Mouse (Mus musculus): ENCODE measurements around the gene Klf8. TPM values are rescaled to one million over a fixed set of nuclear protein-coding genes. Genes with fewer than 3 reads are reported as not detected.
"Not testable (repeated sequence)": the region's sequence is repeated elsewhere in the genome, so short reads cannot be mapped to it uniquely, and the experiment has no call there.

The Klf8 gene
- under 1 TPM; 0.17 to 0.19 TPM for total RNA-seq (2021)

GRCm38 (mm10) chrX:153237304-153237919 is at the start of gene Klf8:
TSS of gene Klf8 (plus strand) at chrX:153237466.
- intact Hi-C loops (cut with DNase I), result no loop called here
- peak in 1 of 2 experiments; percentile 1 for DNase-seq

- DNase-seq; intact Hi-C loops (cut with DNase I): not testable (repeated sequence)
Measured at GRCm38 (mm10) chrX:153199185-153199584, 38.1 kb upstream of the Klf8 start.

GRCm38 (mm10) chrX:153211101-153211500 is 26.2 kb upstream of the Klf8 start:
- intact Hi-C loops (cut with DNase I), result no loop called here
- no peak for DNase-seq

- intact Hi-C loops (cut with DNase I), result no loop called here
Measured at GRCm38 (mm10) chrX:153231240-153231639, 6.0 kb upstream of the Klf8 start.

GRCm38 (mm10) chrX:153233255-153233654 is 4.0 kb upstream of the Klf8 start:
- DNase-seq, result no peak
- intact Hi-C loops (cut with DNase I), result no loop called here

More at GRCm38 (mm10) chrX:153231240-153231639, 6.0 kb upstream of the Klf8 start:
- no peak for DNase-seq

- DNase-seq, result peak in 1 of 2 experiments; percentile 1
- intact Hi-C loops (cut with DNase I), result no loop called here
Measured at GRCm38 (mm10) chrX:153237920-153238504, 746 bp downstream of the Klf8 start.

GRCm38 (mm10) chrX:153254256-153254655 is 17.0 kb downstream of the Klf8 start:
- intact Hi-C loops (cut with DNase I), result no loop called here
- no peak for DNase-seq

- intact Hi-C loops (cut with DNase I), result no loop called here
- DNase-seq, result no peak
Measured at GRCm38 (mm10) chrX:153255504-153255903, 18.2 kb downstream of the Klf8 start.

- no peak for DNase-seq
- intact Hi-C loops (cut with DNase I), result no loop called here
Measured at GRCm38 (mm10) chrX:153282185-153282584, 44.9 kb downstream of the Klf8 start.

- intact Hi-C loops (cut with DNase I), result no loop called here
Measured at GRCm38 (mm10) chrX:153311356-153311755, 74.1 kb downstream of the Klf8 start.

GRCm38 (mm10) chrX:153323105-153323504 is 85.8 kb downstream of the Klf8 start:
- intact Hi-C loops (cut with DNase I), result no loop called here
- DNase-seq, result no peak

More at GRCm38 (mm10) chrX:153311356-153311755, 74.1 kb downstream of the Klf8 start:
- no peak for DNase-seq

GRCm38 (mm10) chrX:153334140-153334539 is 96.9 kb downstream of the Klf8 start:
- DNase-seq; intact Hi-C loops (cut with DNase I): not testable (repeated sequence)

GRCm38 (mm10) chrX:153359331-153360215 is 122.3 kb downstream of the Klf8 start:
- intact Hi-C loops (cut with DNase I), result loop anchor here (10.0 kb wide), 1 partner anchor 355 kb away; the partner anchor contains the start of gene Usp51
- DNase-seq, result peak; percentile 4 to 33

GRCm38 (mm10) chrX:153360216-153360590 is 122.9 kb downstream of the Klf8 start:
- intact Hi-C loops (cut with DNase I), result loop anchor here (10.0 kb wide), 1 partner anchor 355 kb away; the partner anchor contains the start of gene Usp51
- peak in 1 of 2 experiments; percentile 1 for DNase-seq

- DNase-seq, result no peak
- intact Hi-C loops (cut with DNase I), result loop anchor here (10.0 kb wide), 1 partner anchor 356 kb away; the partner anchor contains the start of gene Usp51
Measured at GRCm38 (mm10) chrX:153360666-153361269, 123.5 kb downstream of the Klf8 start.

- DNase-seq, result peak; percentile 30 to 31
- intact Hi-C loops (cut with DNase I), result loop anchor here (1.0 to 10.0 kb wide), 3 partner anchors 211 to 439 kb away; partner anchors contain the start of gene Usp51
Measured at GRCm38 (mm10) chrX:153366754-153367153, 129.5 kb downstream of the Klf8 start.

- DNase-seq, result no peak
- intact Hi-C loops (cut with DNase I), result loop anchor here (5.0 to 10.0 kb wide), 2 partner anchors 365 to 442 kb away; partner anchors contain the start of gene Usp51
Measured at GRCm38 (mm10) chrX:153369780-153370179, 132.5 kb downstream of the Klf8 start.

GRCm38 (mm10) chrX:153375105-153375504 is 137.8 kb downstream of the Klf8 start:
- DNase-seq, result no peak
- intact Hi-C loops (cut with DNase I), result no loop called here

GRCm38 (mm10) chrX:153381753-153382152 is 144.5 kb downstream of the Klf8 start:
- no peak for DNase-seq
- intact Hi-C loops (cut with DNase I), result no loop called here

- intact Hi-C loops (cut with DNase I), result loop anchor here (5.0 kb wide), 3 partner anchors 143 to 333 kb away; partner anchors contain the start of gene Nbdy
- DNase-seq, result no peak
Measured at GRCm38 (mm10) chrX:153389291-153389690, 152.0 kb downstream of the Klf8 start.

Data from heart, postnatal 36 days (tissue).